Mouse (Mus musculus): ENCODE measurements around the gene Gm20388.

DNA sequence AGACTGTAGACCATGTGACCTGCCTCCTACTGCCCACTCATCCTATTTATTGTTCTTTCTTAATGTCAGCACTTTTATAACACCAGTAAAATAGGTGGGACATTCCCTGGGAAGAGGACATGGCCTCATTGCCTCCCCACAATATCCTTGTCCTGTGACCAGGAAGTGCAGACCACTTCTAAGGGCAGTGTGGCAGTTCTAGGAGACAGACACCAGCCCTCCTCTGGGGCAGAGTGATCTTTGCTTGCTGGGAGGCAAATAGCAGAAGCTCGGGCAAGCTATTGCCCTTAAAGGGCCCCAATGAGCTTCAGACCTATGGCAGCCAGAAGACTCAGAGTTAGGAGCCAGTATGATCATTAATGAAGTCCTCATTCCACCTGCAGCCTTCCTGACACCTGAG lies 2694.0 kb downstream of the Gm20388 start:
- TF ChIP-seq POLR2A (IDR thresholded peaks at IDR 0.05; ENCODE audit: extremely low read depth, insufficient read depth, low read length) (no peak), CTCF (IDR thresholded peaks at IDR 0.05; ENCODE audit: extremely low read depth, insufficient read depth, low read length) (no peak)

All from cortical plate, adult 2 months (tissue).